Mouse (Mus musculus) embryonic facial prominence, embryonic 15.5 days (tissue): Measurements from ENCODE around the gene Gpr18. TPM values are rescaled to one million over a fixed set of nuclear protein-coding genes. Genes with fewer than 3 reads are reported as not detected.

ENCODE experiments used
- ATAC-seq: fragments of 200-750 bp; cut with Nextera tagmentation; 2 replicates; pipeline ENCODE4 v1.8.0; 2017; ENCODE audit warnings: low read depth, moderate TSS enrichment; ENCODE audit not compliant: insufficient number of reproducible peaks, low FRiP score, low TSS enrichment
- H3K27ac ChIP-seq: fragments of 300-500 bp; sonication (generic); replicated peaks from 2 replicates; pipeline ENCODE4 v1.5.1; 2015; ENCODE audit warnings: mild to moderate bottlenecking, inconsistent platforms
- H3K27me3 ChIP-seq: fragments of 300-500 bp; sonication (generic); 2 replicates; pipeline ENCODE4 v1.6.1; 2015; ENCODE audit warnings: inconsistent platforms
- H3K36me3 ChIP-seq: fragments of 300-500 bp; sonication (generic); 2 replicates; pipeline ENCODE4 v1.6.1; 2015; ENCODE audit warnings: mild to moderate bottlenecking, inconsistent platforms
- H3K4me1 ChIP-seq: fragments of 300-500 bp; sonication (generic); 2 replicates; pipeline ENCODE4 v1.6.1; 2015; ENCODE audit warnings: inconsistent platforms
- H3K4me2 ChIP-seq: fragments of 300-500 bp; sonication (generic); replicated peaks from 2 replicates; pipeline ENCODE4 v1.6.1; 2015; ENCODE audit warnings: mild to moderate bottlenecking, inconsistent platforms
- H3K4me3 ChIP-seq: fragments of 300-500 bp; sonication (generic); replicated peaks from 2 replicates; pipeline ENCODE4 v1.5.1; 2015; ENCODE audit warnings: mild to moderate bottlenecking, inconsistent platforms
- H3K9ac ChIP-seq: fragments of 300-500 bp; sonication (generic); 2 replicates; pipeline ENCODE4 v1.6.1; 2015; ENCODE audit warnings: inconsistent platforms
- H3K9me3 ChIP-seq: fragments of 300-500 bp; sonication (generic); replicated peaks from 2 replicates; pipeline ENCODE4 v1.6.1; 2016; ENCODE audit warnings: inconsistent platforms
- WGBS: fragments of 180-500 bp; shearing (Covaris S2); methylation state at CpG from one replicate; pipeline ENCODE4 v1.1.7; 2015; 5-methylcytosine and 5-hydroxymethylcytosine counted together
- polyA plus RNA-seq: library from polyadenylated mRNA; unstranded; fragments of >200 nt; fragmentation: Nextera tagmentation; extraction: Ambion mirVana; gene quantifications from 2 replicates; pipeline ENCODE4 v1.2.1, GENCODE M21; 2015

Gpr18 gene
- polyA plus RNA-seq, 1 experiment from 2014 or later = 0.21 TPM

- H3K4me3 ChIP-seq = no peak overlapping the region
Measured at GRCm38 (mm10) chr14:121903381-121903876, 12.2 kb downstream of the Gpr18 start.

GRCm38 (mm10) chr14:121901511-121901910, 14.1 kb downstream of the Gpr18 start:
- no peaks in the 10 kb centered on the region for H3K27me3 ChIP-seq
- H3K4me1 ChIP-seq = no peaks in the 10 kb centered on the region
- H3K27ac ChIP-seq = no peak overlapping the region
- no peak for ATAC-seq
- H3K4me2 ChIP-seq = no peak overlapping the region
- H3K36me3 ChIP-seq = peaks cover 11% of the 10 kb centered on the region; the same call in 1 of the 2 replicates
- H3K4me3 ChIP-seq = no peak overlapping the region
- no peaks in the 10 kb centered on the region for H3K9me3 ChIP-seq
- 90% methylated on average over 6 of the region's 6 CpGs for WGBS
- no peak overlapping the region for H3K9ac ChIP-seq

More at GRCm38 (mm10) chr14:121903381-121903876, 12.2 kb downstream of the Gpr18 start:
- Histone ChIP-seq H3K27ac (no peak overlapping the region), H3K4me1 (no peaks in the 10 kb centered on the region), H3K9me3 (no peaks in the 10 kb centered on the region), H3K27me3 (no peaks in the 10 kb centered on the region), H3K36me3 (peaks cover 22% of the 10 kb centered on the region), H3K4me2 (no peak overlapping the region), H3K9ac (no peak overlapping the region)
- ATAC-seq = no peak
- WGBS = 79% methylated on average over 7 of the region's 7 CpGs

DNA sequence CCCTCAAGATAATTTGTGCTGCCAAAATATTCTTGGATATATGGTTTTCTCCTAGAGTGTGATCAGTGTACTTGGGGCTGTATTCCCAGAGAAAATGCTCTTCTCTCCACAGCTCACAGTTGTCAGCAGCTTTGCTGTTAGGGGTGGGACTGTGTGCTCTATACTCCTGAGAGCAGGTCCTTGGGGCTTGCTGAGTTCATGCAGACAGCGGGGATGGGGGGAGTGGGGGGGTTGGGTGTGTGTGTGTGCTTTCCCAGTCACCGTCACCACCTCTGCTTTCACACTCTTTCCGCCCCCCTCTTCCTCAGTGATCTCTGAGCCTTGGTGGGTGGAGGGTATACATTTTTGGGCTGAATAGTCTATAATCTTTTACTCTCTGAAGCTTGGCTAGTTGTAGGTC, 16.5 kb downstream of the Gpr18 start:
- Histone ChIP-seq H3K27ac (no peak overlapping the region), H3K4me1 (no peaks in the 10 kb centered on the region), H3K27me3 (no peaks in the 10 kb centered on the region), H3K4me2 (no peak overlapping the region), H3K4me3 (no peak overlapping the region), H3K36me3 (no peaks in the 10 kb centered on the region), H3K9me3 (no peaks in the 10 kb centered on the region), H3K9ac (no peak overlapping the region)
- 82% methylated on average over 3 of the region's 3 CpGs for WGBS
- no peak for ATAC-seq

GRCm38 (mm10) chr14:121898509-121898908, 17.1 kb downstream of the Gpr18 start:
- H3K36me3 ChIP-seq = no peaks in the 10 kb centered on the region
- H3K4me3 ChIP-seq = no peak overlapping the region
- no peaks in the 10 kb centered on the region for H3K27me3 ChIP-seq
- H3K9ac ChIP-seq = no peak overlapping the region
- no peaks in the 10 kb centered on the region for H3K9me3 ChIP-seq
- WGBS = 75% methylated on average over 11 of the region's 11 CpGs
- H3K4me1 ChIP-seq = no peaks in the 10 kb centered on the region
- no peak for ATAC-seq
- no peak overlapping the region for H3K27ac ChIP-seq
- H3K4me2 ChIP-seq = no peak overlapping the region

DNA sequence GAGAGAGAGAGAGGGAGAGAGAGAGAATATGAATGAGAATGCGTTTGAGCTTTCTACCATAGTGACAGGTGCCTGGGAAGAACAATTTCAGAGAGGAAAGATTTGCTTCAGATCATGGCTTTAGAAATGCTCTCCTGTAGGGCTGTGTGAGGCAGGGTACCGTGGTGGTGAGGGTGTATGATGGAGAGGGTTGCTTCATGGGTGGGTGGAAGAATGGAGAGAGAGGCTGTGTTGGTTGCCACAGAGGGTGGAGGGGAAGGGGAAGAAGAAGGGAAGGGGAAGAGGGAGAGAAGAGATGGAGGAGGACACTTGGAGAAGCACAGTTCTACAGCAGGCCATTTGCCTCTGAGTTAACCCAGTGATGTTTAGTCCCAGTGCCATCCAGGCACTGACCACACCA, 17.8 kb downstream of the Gpr18 start:
- Histone ChIP-seq H3K27ac (no peak overlapping the region), H3K9me3 (no peaks in the 10 kb centered on the region), H3K9ac (no peak overlapping the region), H3K4me2 (no peak overlapping the region), H3K4me1 (no peaks in the 10 kb centered on the region), H3K27me3 (no peaks in the 10 kb centered on the region), H3K36me3 (0 out of 2 replicates have a peak, but pooled peaks cover 3% of the 10 kb centered on the region), H3K4me3 (no peak overlapping the region)
- ATAC-seq = no peak
- WGBS = 80% methylated on average over 2 of the region's 2 CpGs

- WGBS = 65% methylated on average over 6 of the region's 6 CpGs
- Histone ChIP-seq H3K27ac (no peak overlapping the region), H3K4me3 (no peak overlapping the region), H3K4me1 (no peaks in the 10 kb centered on the region), H3K4me2 (no peak overlapping the region), H3K27me3 (no peaks in the 10 kb centered on the region), H3K9me3 (no peaks in the 10 kb centered on the region), H3K9ac (no peak overlapping the region), H3K36me3 (0 out of 2 replicates have a peak, but pooled peaks cover 3% of the 10 kb centered on the region)
- ATAC-seq = no peak
Measured at GRCm38 (mm10) chr14:121896126-121897090, 19.2 kb downstream of the Gpr18 start.

DNA sequence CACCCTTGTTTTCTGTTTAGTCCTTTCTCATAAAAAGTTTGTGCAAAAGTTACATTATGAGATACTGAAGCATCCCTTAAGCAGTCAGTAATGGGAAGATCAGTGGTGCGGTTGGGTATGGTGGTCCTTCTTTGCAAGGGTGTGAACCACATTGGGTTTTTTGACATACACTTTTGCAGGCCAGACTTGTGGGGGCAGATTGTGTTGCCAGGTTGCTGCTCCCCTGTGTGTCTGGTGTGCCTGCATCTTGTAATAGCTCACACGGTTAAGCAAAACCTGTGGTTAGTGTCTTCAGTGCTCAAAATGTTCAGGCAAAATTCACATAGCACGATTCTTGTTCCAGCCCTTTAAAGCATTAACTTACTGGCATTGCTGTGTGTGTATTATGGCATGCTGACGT, 20.3 kb downstream of the Gpr18 start:
- Histone ChIP-seq H3K36me3 (0 out of 2 replicates have a peak, but pooled peaks cover 3% of the 10 kb centered on the region), H3K9ac (no peak overlapping the region), H3K4me3 (no peak overlapping the region), H3K9me3 (no peaks in the 10 kb centered on the region), H3K4me2 (no peak overlapping the region), H3K4me1 (no peaks in the 10 kb centered on the region), H3K27me3 (no peaks in the 10 kb centered on the region), H3K27ac (no peak overlapping the region)
- no peak for ATAC-seq
- WGBS = 80% methylated on average over 4 of the region's 4 CpGs

GRCm38 (mm10) chr14:121894511-121895135, 21.0 kb downstream of the Gpr18 start:
- Histone ChIP-seq H3K36me3 (0 out of 2 replicates have a peak, but pooled peaks cover 3% of the 10 kb centered on the region), H3K9ac (no peak overlapping the region), H3K27me3 (no peaks in the 10 kb centered on the region), H3K27ac (no peak overlapping the region), H3K4me2 (no peak overlapping the region), H3K9me3 (no peaks in the 10 kb centered on the region), H3K4me1 (no peaks in the 10 kb centered on the region), H3K4me3 (no peak overlapping the region)
- no peak for ATAC-seq
- WGBS = 65% methylated on average over 5 of the region's 5 CpGs

DNA sequence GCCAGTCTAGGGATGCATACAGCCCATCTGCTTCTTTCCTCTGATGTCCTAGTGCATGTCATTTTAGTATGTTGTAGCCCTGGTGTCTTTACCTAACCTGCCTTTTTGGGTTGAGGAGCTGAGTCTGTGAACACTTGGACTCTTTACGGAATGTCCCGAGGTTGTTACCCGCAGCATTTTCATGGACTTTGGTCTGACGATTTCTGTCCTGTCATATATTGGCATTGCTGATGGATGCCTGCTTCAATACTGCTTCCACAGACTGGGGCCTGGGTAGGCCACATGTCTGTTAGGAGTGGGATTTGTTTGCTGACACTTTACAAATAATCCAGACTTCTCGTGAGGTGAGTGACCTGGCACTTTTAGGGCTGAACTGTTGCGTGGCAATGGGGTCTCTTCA, 21.8 kb downstream of the Gpr18 start:
- no peaks in the 10 kb centered on the region for H3K27me3 ChIP-seq

DNA sequence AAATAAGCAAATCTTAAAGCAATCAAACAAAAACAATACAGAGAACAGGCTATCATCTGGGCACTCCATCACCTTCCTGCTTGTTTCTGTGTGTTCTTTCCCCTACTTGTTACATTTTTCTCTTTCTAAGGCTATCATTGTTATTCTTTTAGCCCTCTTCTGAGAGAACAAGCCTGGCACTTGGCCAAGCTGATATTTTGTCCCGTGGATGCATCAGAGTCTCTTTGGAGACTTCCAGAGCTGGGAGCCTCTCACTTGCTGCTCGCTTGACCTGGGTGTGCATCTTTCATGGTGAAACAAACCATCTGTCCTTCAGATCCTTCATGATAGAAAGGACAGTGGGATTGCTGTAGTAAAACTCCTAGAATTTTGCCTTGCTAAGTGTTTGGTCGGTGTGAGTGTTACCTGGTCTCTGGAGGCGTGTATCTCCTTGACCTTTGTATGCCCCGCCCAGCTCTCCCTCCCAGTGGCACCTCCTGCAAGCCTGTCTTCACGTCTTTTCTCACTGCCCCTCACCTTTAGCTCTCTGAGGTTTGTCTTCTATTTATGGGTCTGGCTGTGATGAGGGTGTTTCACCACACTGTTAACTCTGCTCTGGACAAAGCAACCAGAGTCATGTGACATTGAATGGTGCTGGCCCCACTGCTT, 31.3 kb downstream of the Gpr18 start:
- Histone ChIP-seq H3K9ac (no peak overlapping the region), H3K27me3 (no peaks in the 10 kb centered on the region), H3K9me3 (no peaks in the 10 kb centered on the region), H3K4me1 (peaks cover 25% of the 10 kb centered on the region), H3K4me2 (no peak overlapping the region), H3K4me3 (no peak overlapping the region), H3K27ac (no peak overlapping the region), H3K36me3 (0 out of 2 replicates have a peak, but pooled peaks cover 4% of the 10 kb centered on the region)
- no peak for ATAC-seq
- WGBS = 71% methylated on average over 6 of the region's 6 CpGs

More for the DNA sequence above, 21.8 kb downstream of the Gpr18 start:
- WGBS = 92% methylated on average over 6 of the region's 6 CpGs
- Histone ChIP-seq H3K9me3 (no peaks in the 10 kb centered on the region), H3K36me3 (0 out of 2 replicates have a peak, but pooled peaks cover 3% of the 10 kb centered on the region), H3K4me1 (no peaks in the 10 kb centered on the region), H3K4me2 (no peak overlapping the region), H3K27ac (no peak overlapping the region), H3K9ac (no peak overlapping the region), H3K4me3 (no peak overlapping the region)
- ATAC-seq = no peak

GRCm38 (mm10) chr14:121881211-121881610, 34.4 kb downstream of the Gpr18 start:
- H3K4me2 ChIP-seq = no peak overlapping the region
- no peak overlapping the region for H3K9ac ChIP-seq
- H3K27ac ChIP-seq = no peak overlapping the region
- no peaks in the 10 kb centered on the region for H3K9me3 ChIP-seq
- peaks cover 25% of the 10 kb centered on the region for H3K4me1 ChIP-seq
- no peak overlapping the region for H3K4me3 ChIP-seq
- no peak for ATAC-seq
- 0 out of 2 replicates have a peak, but pooled peaks cover 4% of the 10 kb centered on the region for H3K36me3 ChIP-seq
- no peaks in the 10 kb centered on the region for H3K27me3 ChIP-seq
- WGBS = 88% methylated on average over 7 of the region's 7 CpGs
